Mouse (Mus musculus) frontal cortex, postnatal 25 days (tissue): ENCODE measurements around the gene Sipa1l2.

ENCODE experiments used
- DNase-seq, 2 experiments: peaks; one replicate each; pipeline ENCODE4 v3.0.0; 2022; ENCODE audit warnings: low spot score in 2 of 2

Sipa1l2 gene

DNA sequence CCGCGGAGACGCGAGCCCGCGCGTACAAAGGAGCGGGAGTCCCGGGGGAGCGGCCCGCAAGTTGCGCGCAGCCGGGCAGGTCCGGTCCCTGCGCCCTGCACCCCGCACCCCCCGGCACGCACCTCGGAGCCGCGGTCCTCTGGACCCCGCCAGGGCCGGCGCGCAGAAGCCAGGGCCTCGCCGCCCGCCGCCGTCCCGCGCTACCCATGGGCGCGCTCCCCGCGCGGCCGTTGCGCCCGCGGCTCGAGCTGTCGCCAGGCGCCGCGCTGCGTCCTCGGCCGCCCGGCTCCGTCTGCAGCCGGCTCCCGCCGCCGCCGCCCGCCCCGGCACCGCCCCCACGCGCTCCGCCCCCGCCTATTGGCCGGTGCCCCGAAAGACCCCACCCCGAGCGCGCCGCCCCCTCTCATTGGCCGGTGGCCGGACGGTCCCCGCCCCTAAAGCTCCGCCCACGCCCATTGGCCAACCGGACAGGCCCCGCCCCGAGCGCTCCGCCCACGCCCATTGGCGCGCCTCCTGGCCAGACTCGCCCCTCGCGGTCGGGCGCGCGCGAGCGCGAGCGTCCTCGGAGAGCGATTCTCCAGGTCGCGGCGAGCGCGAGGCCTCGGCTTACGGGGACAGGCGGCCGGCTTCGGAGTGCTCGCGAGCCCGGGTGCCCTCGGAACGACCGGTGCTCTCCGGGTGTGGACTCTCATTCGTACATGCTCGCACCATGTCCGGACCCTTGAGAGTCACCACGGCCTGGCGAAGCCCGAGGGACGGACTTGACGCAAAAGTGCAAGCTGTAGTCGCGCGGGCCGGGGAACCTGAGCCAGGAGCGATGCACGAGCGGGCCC is at the start of gene Sipa1l2:
Gene Sipa1l2, minus strand, starts transcription at position 276 of the 833 bp plus-strand sequence.
- peak; percentile 90 to 92 for DNase-seq

DNA sequence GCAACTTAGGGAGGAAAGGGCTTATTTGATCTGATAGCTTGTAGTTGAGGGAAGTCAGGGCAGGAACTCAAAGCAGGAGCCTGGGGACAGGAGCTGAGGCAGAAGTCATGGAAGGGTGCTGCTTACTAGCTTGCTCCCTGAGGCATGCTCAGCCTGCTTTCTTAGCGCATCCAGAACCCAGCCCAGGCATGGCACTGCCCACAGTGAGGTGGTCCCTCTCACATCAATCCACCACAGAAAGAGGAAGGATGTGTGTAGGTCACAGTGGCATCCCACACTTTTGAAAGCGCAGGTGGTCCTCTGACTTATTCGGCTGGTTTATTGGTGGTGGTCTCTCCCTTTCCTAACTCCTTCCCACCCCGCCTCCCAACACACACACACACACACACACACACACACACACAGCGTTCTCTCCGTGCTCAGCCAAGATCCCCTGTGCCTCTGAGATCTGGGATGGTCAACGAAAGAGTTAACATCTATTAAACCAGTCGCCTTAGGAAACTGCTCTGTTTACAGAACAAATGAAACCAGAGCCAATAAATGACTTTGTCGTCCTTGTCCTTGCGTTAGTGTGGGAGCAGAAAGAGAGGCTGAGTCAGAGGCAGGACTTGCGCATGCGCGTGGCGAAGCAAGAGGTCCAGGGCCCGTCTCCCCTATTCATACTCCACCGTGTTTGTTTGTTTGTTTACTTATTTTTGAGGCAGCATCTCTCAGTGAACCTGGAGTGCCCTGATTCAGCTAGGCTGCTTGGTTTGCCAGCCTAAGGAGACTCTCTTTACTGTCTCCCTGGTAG is 49.1 kb upstream of the Sipa1l2 start:
- no peak for DNase-seq

DNA sequence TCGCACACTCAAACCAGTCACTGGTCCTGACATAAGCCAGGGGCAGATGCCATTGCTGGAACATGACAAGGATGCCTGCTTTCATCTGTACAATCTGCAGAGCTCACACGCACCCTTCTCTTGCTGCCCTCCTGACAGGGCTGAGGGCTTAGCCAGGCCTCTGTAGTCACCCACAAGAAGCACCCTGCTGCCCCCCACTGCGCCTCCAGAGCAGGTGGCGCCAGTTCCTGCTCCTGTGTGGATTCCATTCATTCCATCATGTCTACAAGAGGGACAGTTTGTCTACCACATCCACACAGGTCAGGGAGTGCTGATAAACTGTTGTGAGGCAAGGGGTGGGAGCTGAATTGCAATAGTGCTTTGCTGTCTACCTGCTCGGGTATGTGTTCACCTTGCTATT is 47.3 kb upstream of the Sipa1l2 start:
- no peak for DNase-seq

DNA sequence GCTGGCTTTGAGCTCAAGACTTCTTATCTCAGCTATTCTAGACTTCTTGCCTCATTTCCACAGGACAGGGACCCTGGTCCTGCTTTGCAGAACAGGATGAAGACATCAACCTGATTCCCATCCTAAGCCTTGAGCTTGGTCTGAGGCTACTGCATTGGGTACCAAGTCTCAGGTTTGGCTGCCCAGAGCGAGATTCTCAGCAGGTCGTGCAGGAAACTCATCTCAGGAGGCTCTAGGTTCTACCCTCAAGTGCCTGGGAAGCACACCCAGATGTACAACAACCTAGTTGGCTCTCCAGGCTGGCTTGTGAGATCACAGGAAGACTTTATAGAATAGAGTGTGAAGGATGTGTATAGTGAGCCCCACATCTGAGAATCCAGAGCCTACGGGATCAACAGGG is 46.4 kb upstream of the Sipa1l2 start:
- no peak for DNase-seq

- DNase-seq, result no peak
Observed at GRCm38 (mm10) chr8:125613552-125613951, 43.9 kb upstream of the Sipa1l2 start.

GRCm38 (mm10) chr8:125611799-125612560 is 42.4 kb upstream of the Sipa1l2 start:
- no peak for DNase-seq

DNA sequence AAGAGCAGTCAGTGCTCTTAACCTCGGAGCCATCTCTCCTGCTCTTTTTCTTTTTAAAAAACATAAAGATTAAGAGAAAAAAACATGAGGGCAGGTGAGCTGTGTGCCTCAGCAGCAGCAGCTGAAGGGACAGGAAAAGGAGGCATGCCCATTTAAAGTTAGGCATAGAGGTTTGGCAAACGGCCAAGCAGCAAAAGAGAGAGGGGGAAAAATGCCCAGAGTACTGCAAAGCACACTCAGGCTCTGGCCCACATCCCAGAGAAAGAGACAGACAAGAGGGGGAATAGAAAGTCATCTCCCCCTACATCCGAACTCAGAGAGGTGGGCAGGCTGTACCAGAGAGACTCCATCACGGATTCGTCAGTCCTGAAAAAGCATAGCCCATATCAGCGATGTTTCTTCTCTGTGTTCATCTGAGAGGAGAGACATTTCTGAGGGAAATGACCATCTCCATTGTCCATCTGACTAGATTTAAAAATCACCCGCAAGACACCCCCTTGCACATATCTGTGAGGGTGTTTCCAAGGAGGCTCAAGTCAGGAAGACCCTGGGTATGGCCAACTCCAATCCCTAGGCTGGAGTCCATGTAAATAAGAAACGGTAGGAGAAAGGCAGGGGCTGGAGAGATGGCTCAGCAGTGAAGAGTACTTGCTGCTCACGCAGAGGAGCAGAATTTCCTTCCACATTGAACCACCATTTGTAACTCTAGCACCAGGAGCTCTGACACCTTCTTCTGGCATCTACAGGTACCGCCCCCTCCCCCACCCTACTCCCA is 41.6 kb upstream of the Sipa1l2 start:
- DNase-seq, result no peak

DNA sequence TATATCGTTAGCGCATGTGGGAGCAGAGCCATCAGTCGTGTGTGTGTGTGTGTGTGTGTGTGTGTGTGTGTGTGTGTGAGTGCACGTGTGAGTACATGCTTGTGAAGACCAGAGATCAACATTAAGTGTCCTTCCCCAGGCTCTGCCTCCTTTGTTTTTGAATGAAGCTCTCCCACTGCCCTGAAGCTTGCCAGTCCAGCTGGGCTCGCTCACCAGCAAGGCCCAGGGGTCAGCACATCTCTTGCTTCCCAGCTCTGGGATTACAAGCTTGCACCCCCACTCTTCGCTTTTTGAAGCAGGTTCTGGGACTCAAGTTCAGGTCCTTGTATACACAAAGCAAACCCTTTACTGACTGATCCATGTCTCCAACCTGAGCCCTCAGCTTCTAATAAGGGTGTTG is 40.1 kb upstream of the Sipa1l2 start:
- no peak for DNase-seq

GRCm38 (mm10) chr8:125607714-125608223 is 38.2 kb upstream of the Sipa1l2 start:
- DNase-seq, result no peak

- DNase-seq, result no peak
Observed at GRCm38 (mm10) chr8:125606937-125607336, 37.3 kb upstream of the Sipa1l2 start.

GRCm38 (mm10) chr8:125604817-125605512 is 35.4 kb upstream of the Sipa1l2 start:
- no peak for DNase-seq

DNA sequence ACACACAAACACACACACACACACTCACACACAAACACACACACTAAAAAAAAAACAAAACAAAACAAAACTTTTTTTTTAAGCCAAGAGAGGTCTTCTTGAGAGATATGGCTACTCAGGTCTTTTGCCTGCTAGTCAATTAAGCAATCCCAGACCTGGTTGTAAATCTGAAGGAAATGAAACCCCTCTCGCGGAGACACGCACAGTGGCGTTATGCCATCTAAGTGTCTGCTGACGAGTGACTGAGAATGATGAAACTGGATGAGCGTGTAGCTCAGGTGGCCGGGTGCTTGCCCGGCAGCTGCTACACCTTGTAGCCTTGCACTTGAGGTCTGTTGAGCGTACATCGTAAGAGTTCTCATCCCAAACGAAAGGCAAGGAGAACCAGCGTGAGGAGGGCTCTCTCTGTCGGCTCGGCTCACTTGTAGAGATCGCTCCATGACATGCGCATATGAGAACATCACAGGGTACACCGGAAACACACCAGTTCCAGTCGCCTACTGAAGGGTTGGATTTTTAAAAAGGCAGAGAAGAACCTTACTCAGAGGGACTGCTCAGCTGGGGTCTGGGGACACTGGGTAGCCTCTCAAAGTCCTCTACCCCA is 34.7 kb upstream of the Sipa1l2 start:
- no peak for DNase-seq

DNA sequence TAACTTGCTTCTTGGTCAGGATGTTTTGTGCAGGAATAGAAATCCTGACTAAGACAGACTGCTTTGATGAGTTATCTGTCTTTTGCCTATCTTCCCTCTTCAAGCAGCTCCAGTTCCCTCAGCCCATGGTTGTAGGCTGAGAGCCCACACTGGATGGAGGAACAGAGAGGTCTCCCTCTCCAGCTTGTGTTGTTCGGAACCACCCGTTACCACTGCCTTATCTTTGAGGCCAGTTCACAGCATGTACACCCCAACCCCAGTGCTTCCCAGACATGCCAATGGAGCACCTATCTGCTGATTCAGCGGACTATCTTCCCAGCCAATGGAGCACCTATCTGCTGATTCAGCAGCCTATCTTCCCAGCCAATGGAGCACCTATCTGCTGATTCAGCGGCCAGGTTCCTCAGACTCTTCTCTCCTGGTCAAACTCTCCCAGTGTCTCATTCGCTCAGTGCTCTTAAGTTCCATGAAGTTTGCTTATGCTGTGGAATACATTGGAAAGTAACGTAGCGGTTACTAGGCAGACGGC is 33.8 kb upstream of the Sipa1l2 start:
- no peak for DNase-seq

DNA sequence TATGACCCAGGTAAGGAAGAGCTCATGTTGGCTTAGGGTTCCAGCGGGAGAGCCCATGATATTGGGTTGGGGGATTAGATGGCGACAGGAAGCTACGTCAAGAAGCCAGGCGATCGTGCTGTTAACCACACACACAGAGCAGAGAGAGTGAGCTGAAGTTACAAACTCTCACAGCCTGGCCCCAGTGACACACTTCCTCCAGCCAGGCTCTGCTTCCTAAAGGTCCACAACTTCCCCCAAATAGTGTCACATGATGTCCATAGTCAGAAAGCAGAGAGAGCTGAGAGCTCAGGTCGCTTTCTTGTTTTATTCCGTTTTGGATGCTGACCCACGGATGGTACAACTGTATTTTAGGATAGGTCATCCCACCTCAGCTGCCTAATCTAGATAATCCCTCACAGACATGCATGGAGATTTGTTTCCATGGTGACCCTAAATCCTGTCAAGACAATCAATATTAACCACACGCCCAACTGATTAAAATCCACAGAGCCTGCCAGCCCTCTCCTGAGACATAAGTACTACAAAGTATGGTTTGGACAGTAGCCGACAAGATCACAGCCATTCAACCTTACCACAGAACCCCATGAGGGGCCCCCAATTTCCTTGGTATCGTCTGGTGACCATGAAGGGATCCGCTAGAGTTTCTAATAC is 30.6 kb upstream of the Sipa1l2 start:
- DNase-seq, result no peak

- no peak for DNase-seq
Observed at GRCm38 (mm10) chr8:125595571-125596508, 26.2 kb upstream of the Sipa1l2 start.

DNA sequence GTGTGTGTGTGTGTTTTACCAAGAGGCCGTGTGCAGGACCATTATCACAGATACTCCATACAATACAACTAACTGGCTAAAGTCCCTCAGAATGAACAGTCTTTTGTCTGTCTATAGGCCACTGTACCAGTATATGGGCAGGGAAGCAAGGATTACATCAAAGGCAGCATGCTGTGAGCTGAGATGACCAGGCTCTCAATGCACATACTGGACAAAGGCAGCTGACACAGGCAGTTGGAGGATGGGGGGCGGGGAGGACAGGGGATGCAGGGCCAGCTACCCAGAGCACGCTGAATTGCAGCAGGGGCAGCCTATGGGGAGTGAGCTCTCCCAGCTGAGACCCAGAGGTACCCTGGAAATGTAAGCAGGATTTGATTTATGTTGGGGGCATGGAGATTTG is 20.8 kb upstream of the Sipa1l2 start:
- no peak for DNase-seq

- no peak for DNase-seq
Observed at GRCm38 (mm10) chr8:125586587-125586986, 17.0 kb upstream of the Sipa1l2 start.

DNA sequence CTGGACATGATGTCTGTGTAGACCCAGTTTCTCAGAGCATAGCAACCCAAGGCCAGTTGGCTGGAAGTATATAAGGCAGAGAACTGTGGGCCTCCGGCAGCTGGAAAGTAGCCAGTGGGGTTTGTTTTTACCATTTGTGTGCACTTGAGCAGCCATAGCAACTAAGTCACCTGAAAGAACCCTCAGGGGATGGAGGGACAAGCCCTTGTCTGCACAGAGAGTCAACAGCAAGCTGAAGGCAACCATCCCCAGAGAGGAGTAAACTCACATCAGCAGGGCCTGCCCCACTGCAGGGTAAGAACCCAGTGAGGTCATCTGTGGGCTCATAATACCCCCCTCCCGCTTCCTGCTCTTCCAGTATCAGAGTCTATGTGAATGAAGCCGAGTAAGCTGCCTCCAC is 14.7 kb upstream of the Sipa1l2 start:
- no peak for DNase-seq
